Mouse (Mus musculus): ENCODE measurements at regions not wholly inside any gene's neighbourhood (a gene's known extent, or its start where the extent isn't known, plus 50 kb on each side); places are given as distances from the start of the nearest gene placed in this dataset.

DNA sequence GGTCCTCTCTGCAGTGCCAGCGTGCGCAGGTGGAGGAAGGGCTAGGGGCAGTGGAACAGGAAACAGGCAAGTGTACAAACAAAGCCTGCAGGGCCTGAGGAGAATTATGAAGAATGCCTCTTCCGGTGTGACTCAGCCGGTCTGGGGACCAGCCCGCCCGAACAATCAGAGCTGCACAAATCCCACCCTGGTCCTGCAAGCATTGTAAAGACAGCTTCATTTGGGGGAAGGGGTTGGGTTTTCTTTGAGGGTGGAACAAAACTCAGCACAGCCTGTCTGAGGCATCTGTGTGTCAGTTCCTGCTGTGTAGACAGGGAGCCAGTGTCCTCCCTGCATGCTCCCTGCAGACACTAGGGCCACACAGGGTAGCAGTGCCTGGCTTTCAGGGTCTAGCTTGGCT lies 117.9 kb downstream of the Gadd45g start:
- Histone ChIP-seq H3K4me3 (replicated peaks; ENCODE audit: low read length) (no peak overlapping the region), H3K4me2 (replicated peaks; ENCODE audit: low read depth, low read length, severe bottlenecking) (no peak overlapping the region), H3K4me1 (ENCODE audit: control insufficient read depth, insufficient read depth, low read length) (peaks cover 9% of the 10 kb centered on the region), H3K9ac (ENCODE audit: low read depth, low read length, severe bottlenecking) (no peak overlapping the region), H3K9me3 (ENCODE audit: control insufficient read depth, low read length) (no peaks in the 10 kb centered on the region), H3K27me3 (ENCODE audit: control insufficient read depth, insufficient read depth, low read length) (no peaks in the 10 kb centered on the region), H3K36me3 (ENCODE audit: control insufficient read depth, insufficient read depth, low read length) (no peaks in the 10 kb centered on the region), H3K27ac (replicated peaks; ENCODE audit: low read depth, low read length) (no peak overlapping the region)
- TF ChIP-seq POLR2A (IDR thresholded peaks at IDR 0.05; ENCODE audit: borderline replicate concordance, extremely low read depth, insufficient read depth, insufficient read length), result no peak
- DNase-seq (ENCODE audit: low spot score) (no peak), ATAC-seq (ENCODE audit: low FRiP score, low read depth) (no peak)
- WGBS, result 44% methylated on average over 6 of the region's 6 CpGs

DNA sequence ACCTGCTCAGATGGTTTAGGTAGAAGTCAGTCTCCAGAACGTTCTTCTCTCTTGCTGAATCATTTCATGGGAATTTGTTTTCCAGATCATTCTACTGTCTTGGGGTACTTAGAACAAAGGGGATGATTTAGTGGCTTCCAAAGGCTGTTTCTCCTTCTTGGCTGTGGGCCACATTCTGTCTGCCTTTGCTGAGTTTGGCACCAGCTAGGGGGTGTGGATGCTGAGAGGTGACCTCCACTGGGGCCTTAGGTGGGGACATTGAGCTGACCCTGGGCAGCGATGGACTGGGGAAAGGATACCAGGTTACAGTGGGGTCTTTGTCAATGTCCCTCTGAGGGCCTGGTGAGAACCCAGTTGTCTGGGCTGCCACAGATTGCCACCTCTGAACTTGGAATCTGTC lies 118.4 kb downstream of the Gadd45g start:
- no peak for DNase-seq (ENCODE audit: low spot score)
- no peak for TF ChIP-seq POLR2A (IDR thresholded peaks at IDR 0.05; ENCODE audit: borderline replicate concordance, extremely low read depth, insufficient read depth, insufficient read length)
- Histone ChIP-seq H3K4me1 (ENCODE audit: control insufficient read depth, insufficient read depth, low read length) (peaks cover 12% of the 10 kb centered on the region), H3K4me2 (replicated peaks; ENCODE audit: low read depth, low read length, severe bottlenecking) (no peak overlapping the region), H3K27me3 (ENCODE audit: control insufficient read depth, insufficient read depth, low read length) (no peaks in the 10 kb centered on the region), H3K4me3 (replicated peaks; ENCODE audit: low read length) (no peak overlapping the region), H3K36me3 (ENCODE audit: control insufficient read depth, insufficient read depth, low read length) (no peaks in the 10 kb centered on the region), H3K9me3 (ENCODE audit: control insufficient read depth, low read length) (no peaks in the 10 kb centered on the region), H3K27ac (replicated peaks; ENCODE audit: low read depth, low read length) (no peak overlapping the region), H3K9ac (ENCODE audit: low read depth, low read length, severe bottlenecking) (no peak overlapping the region)
- ATAC-seq (ENCODE audit: low FRiP score, low read depth), result no peak
- 52% methylated on average over 2 of the region's 2 CpGs for WGBS

DNA sequence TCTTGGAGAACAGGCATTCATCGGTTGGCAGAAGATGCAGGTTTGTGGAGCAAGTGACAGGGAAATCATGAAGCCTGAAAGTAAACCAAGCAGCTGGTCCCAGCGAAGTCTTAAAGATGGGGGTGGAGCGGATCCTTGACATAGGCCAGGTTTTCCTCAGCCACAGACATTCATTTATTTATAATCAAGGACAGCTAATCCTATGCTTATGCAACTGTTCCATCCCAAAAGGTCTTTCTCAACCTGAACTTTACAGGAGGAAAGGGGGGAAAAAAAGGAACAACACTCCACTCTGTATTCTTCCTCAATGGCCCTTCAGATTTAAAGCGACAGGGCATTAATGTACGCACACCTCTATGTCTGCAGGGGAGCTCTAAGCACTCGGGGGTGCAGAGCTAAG lies 121.6 kb downstream of the Gadd45g start:
- Histone ChIP-seq H3K27me3 (ENCODE audit: control insufficient read depth, insufficient read depth, low read length) (no peaks in the 10 kb centered on the region), H3K9ac (ENCODE audit: low read depth, low read length, severe bottlenecking) (no peak overlapping the region), H3K9me3 (ENCODE audit: control insufficient read depth, low read length) (no peaks in the 10 kb centered on the region), H3K4me2 (replicated peaks; ENCODE audit: low read depth, low read length, severe bottlenecking) (no peak overlapping the region), H3K27ac (replicated peaks; ENCODE audit: low read depth, low read length) (no peak overlapping the region), H3K4me1 (ENCODE audit: control insufficient read depth, insufficient read depth, low read length) (peaks cover 24% of the 10 kb centered on the region), H3K36me3 (ENCODE audit: control insufficient read depth, insufficient read depth, low read length) (no peaks in the 10 kb centered on the region), H3K4me3 (replicated peaks; ENCODE audit: low read length) (no peak overlapping the region)
- ATAC-seq (ENCODE audit: low FRiP score, low read depth) (no peak), DNase-seq (ENCODE audit: low spot score) (no peak)
- TF ChIP-seq POLR2A (IDR thresholded peaks at IDR 0.05; ENCODE audit: borderline replicate concordance, extremely low read depth, insufficient read depth, insufficient read length), result no peak
- WGBS, result 86% methylated on average over 6 of the region's 6 CpGs

DNA sequence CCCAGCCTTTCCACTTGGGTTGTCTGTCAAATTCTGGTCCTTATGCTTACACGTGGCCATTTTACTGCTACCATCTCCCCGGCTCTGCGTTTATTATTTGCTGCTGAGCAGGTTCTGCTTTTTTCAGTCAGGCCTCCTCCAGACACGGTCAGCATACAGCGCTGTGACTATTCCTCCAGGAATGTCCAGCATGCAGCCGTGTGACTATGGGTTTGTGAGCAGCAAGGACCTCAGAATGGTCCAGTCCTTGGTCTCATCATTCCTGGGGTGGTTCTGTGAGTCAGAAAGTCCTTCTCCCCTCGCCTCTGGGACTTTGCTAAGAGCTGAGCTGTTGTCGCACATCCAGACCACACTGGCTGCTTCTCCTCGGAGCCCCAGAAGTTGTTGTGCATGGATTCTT lies 122.3 kb downstream of the Gadd45g start:
- Histone ChIP-seq H3K9ac (ENCODE audit: low read depth, low read length, severe bottlenecking) (no peak overlapping the region), H3K9me3 (ENCODE audit: control insufficient read depth, low read length) (no peaks in the 10 kb centered on the region), H3K4me2 (replicated peaks; ENCODE audit: low read depth, low read length, severe bottlenecking) (no peak overlapping the region), H3K27ac (replicated peaks; ENCODE audit: low read depth, low read length) (no peak overlapping the region), H3K27me3 (ENCODE audit: control insufficient read depth, insufficient read depth, low read length) (no peaks in the 10 kb centered on the region), H3K4me3 (replicated peaks; ENCODE audit: low read length) (no peak overlapping the region), H3K4me1 (ENCODE audit: control insufficient read depth, insufficient read depth, low read length) (peaks cover 31% of the 10 kb centered on the region), H3K36me3 (ENCODE audit: control insufficient read depth, insufficient read depth, low read length) (no peaks in the 10 kb centered on the region)
- 61% methylated on average over 9 of the region's 9 CpGs for WGBS
- DNase-seq (ENCODE audit: low spot score) (no peak), ATAC-seq (ENCODE audit: low FRiP score, low read depth) (no peak)
- TF ChIP-seq POLR2A (IDR thresholded peaks at IDR 0.05; ENCODE audit: borderline replicate concordance, extremely low read depth, insufficient read depth, insufficient read length), result no peak

DNA sequence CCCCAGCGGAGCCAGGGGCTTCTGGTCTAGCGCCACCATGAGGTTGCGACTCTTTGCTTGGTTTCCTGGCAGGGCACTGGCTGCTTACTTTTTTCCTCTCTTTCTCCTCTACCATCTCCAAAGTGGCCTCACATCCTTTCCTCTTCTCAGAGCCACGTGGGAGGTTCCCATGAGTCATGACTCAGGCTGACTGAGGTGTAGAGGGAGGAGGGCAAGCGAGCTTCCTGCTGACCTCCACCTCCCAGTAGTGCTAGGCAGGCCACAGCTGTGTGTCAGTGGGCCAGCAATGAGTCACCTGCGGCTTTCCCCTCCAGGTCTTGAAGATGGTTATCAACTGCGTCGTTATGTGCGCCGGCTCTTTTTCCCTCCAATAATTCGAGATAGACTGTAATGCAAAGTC lies 123.6 kb downstream of the Gadd45g start:
- Histone ChIP-seq H3K9me3 (ENCODE audit: control insufficient read depth, low read length) (no peaks in the 10 kb centered on the region), H3K27ac (replicated peaks; ENCODE audit: low read depth, low read length) (no peak overlapping the region), H3K36me3 (ENCODE audit: control insufficient read depth, insufficient read depth, low read length) (no peaks in the 10 kb centered on the region), H3K4me1 (ENCODE audit: control insufficient read depth, insufficient read depth, low read length) (peaks cover 37% of the 10 kb centered on the region), H3K4me2 (replicated peaks; ENCODE audit: low read depth, low read length, severe bottlenecking) (no peak overlapping the region), H3K4me3 (replicated peaks; ENCODE audit: low read length) (no peak overlapping the region), H3K27me3 (ENCODE audit: control insufficient read depth, insufficient read depth, low read length) (no peaks in the 10 kb centered on the region), H3K9ac (ENCODE audit: low read depth, low read length, severe bottlenecking) (no peak overlapping the region)
- DNase-seq (ENCODE audit: low spot score) (no peak), ATAC-seq (ENCODE audit: low FRiP score, low read depth) (no peak)
- TF ChIP-seq POLR2A (IDR thresholded peaks at IDR 0.05; ENCODE audit: borderline replicate concordance, extremely low read depth, insufficient read depth, insufficient read length), result no peak
- 78% methylated on average over 11 of the region's 11 CpGs for WGBS

All from limb, embryonic 14.5 days (tissue).